Mouse (Mus musculus) lung, postnatal 0 days (tissue): Measurements from ENCODE around the gene Opa3.

ENCODE experiments used
- CTCF ChIP-seq: IDR thresholded peaks from 2 replicates; pipeline ENCODE4 v1.5.1; 2016; ENCODE audit warnings: antibody characterized with exemption, mild to moderate bottlenecking
- EP300 ChIP-seq: IDR thresholded peaks from 2 replicates; pipeline ENCODE4 v1.6.1; 2016; ENCODE audit warnings: antibody characterized with exemption, mild to moderate bottlenecking, control low read depth

DNA sequence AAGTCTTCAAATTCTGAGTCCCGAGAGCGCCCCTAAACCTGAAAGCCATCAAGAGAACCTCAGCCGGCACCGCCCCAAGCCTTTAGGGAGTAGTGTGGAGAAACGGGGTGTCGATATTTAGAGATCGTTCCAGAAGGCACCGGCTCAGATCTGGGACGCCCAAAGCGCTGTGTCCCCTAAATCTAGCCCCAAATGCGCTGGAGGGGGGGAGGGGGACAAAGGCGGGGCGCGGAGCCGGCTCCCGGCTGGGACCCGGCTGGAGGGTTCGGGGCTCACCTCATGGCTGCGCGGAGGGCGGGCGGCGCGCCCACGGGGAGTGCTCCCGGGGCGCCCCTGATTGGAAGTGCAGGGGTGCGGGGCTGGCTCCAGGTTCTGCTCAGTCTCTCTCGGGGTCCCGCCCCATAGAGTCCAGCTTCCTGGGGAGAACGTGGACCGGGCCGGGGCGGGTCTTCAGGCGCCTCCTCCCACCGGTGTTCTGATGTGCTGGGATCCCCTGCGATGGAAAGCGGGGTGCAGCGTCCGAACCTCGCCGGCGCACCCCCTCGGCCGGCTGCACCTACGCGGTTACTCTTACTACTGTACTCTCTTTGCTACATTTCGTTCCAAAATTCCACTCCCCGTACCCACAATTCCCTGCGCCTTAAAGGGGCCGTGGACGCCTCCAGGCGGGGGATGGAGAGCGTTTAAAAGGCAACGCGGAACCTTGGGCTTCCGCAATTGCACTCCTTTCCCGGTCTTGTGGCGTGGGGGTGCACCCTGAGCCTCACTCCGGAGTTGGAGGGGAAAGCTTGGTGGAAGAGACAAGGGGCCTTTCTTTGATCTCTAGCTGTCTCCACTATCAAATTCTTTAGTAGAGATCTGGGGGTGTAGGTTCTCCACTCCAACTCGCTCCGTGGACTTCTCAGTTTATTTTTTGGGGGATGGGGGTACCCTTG lies 43.4 kb downstream of the Opa3 start, which contains the start of gene Vasp:
- TF ChIP-seq EP300 (peak; percentile 60), CTCF (peak; percentile 29)
